Mouse (Mus musculus): ENCODE results near the gene Stum.
A peak's percentile ranks its signal among the peaks of the same experiment; 100 is the strongest.

The Stum gene

GRCm38 (mm10) chr1:180428101-180428712 is 55.1 kb downstream of the Stum start:
- DNase-seq: peak; percentile 67

DNA sequence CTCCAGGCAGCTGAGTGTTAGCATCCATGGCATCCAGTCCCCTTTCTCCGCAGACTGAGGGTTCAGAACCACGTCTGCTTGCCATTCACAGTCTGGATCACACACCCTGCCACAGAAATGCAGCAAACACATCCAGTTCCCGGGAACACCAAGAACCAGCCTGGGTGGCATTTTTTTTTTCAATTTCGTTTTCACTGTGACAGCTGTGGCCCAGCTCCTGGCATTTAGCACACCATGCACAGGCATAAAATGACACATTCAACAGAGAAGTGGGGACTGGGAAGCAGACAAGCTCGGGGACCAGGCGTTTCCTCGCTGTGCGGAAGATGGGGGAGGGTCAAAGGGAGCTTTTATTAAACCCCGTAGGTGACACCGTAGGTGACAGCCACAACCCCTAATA is 55.6 kb downstream of the Stum start:
- DNase-seq: peak; percentile 73

DNA sequence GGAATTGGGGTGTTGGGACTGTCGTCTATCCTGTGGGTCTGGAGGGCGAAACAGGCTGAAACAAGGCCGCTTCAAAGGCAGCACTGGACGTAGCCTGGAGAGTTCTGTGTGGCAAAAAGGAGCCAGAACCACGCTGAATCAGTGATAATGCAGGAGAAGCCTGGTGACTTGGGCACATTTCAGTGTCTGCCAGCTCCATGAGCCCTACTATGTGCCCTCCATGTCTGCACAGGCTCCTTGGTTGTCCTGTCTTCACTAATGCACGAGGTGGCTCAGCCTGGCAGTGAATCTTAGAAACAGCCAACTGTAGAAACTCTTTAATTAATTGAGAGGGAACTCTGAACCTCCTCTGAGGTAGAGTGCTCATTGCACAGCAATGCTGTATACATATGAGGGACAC is 56.9 kb downstream of the Stum start:
- no peak for DNase-seq

- no peak for DNase-seq
Measured at GRCm38 (mm10) chr1:180423931-180424330, 59.4 kb downstream of the Stum start.

GRCm38 (mm10) chr1:180423008-180423639 is 60.2 kb downstream of the Stum start:
- no peak for DNase-seq

GRCm38 (mm10) chr1:180422076-180422828 is 61.1 kb downstream of the Stum start:
- DNase-seq: peak; percentile 73

GRCm38 (mm10) chr1:180421165-180421909 is 62.0 kb downstream of the Stum start:
- no peak for DNase-seq

- peak; percentile 50 for DNase-seq
Measured at GRCm38 (mm10) chr1:180420496-180421164, 62.7 kb downstream of the Stum start.

DNA sequence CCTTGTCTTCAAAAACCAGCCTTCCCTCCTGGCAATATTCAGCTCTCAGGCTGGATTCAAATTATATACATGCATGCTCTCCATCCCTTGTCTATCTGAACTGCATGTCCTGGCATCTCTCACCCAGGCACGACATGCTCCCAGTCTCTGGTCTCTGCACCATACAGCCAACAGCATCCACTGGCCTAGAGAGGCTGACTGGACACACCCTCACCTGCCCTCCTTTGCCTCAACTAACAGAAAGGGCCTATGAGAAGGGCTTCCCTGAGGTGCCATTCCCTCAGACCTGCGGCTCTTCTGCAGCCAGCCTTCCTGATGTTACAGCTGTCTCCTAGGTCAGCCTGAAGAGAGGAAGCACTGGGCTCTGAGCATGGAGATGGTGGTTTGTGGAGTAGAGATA is 64.2 kb downstream of the Stum start:
- DNase-seq: no peak

GRCm38 (mm10) chr1:180417118-180417517 is 66.2 kb downstream of the Stum start:
- DNase-seq: no peak

- DNase-seq: no peak
Measured at GRCm38 (mm10) chr1:180415836-180416235, 67.5 kb downstream of the Stum start.

GRCm38 (mm10) chr1:180415064-180415463 is 68.2 kb downstream of the Stum start:
- no peak for DNase-seq

- no peak for DNase-seq
Measured at GRCm38 (mm10) chr1:180410306-180410705, 73.0 kb downstream of the Stum start.

- DNase-seq: no peak
Measured at GRCm38 (mm10) chr1:180409771-180410170, 73.5 kb downstream of the Stum start.

DNA sequence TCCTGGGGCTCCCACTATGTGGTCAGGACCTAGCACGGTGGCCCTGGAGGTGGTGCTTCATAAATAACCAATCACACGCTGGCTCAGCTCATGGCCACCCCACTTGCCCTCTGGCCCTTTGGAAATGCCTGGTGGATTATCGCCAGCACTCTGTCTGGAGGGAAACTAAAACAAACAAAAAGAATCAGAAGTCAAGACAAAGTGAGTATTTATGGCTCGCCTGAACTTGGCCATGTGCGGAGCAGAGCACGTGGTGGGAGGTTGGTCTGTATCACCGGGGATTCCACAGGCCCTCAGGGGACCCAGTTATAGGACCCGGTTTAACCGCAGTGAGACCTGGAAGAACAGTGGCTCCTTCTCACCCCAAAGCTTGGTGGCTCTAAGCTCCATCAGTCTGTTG is 74.5 kb downstream of the Stum start:
- no peak for DNase-seq

- no peak for DNase-seq
Measured at GRCm38 (mm10) chr1:180407727-180408719, 75.3 kb downstream of the Stum start.

DNA sequence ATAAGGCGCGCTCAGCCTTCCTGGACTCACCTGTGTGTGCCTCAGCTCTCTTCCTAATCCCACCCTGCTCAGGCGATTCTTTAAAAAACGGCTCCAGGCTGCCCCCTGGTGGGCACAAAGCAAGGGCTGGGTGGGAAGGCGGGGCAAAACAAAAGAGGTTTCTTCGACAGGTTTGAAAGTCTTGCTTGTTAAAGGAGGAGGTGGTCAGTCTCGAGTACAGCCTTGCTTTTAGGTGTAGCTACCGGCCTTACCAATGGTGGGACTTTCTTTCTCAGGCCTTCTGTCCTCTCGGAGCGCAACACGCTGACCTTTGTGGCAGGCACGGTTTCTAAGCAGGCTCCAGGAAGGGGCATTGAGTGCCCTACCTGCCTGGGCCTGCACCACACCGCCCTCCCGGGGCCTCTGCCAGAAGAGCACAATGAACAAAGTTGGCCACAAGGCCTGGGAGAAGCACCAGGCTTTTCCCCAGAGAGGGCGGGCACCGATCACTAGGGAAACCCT is 76.1 kb downstream of the Stum start:
- DNase-seq: no peak

- DNase-seq: no peak
Measured at GRCm38 (mm10) chr1:180406336-180407035, 76.8 kb downstream of the Stum start.

DNA sequence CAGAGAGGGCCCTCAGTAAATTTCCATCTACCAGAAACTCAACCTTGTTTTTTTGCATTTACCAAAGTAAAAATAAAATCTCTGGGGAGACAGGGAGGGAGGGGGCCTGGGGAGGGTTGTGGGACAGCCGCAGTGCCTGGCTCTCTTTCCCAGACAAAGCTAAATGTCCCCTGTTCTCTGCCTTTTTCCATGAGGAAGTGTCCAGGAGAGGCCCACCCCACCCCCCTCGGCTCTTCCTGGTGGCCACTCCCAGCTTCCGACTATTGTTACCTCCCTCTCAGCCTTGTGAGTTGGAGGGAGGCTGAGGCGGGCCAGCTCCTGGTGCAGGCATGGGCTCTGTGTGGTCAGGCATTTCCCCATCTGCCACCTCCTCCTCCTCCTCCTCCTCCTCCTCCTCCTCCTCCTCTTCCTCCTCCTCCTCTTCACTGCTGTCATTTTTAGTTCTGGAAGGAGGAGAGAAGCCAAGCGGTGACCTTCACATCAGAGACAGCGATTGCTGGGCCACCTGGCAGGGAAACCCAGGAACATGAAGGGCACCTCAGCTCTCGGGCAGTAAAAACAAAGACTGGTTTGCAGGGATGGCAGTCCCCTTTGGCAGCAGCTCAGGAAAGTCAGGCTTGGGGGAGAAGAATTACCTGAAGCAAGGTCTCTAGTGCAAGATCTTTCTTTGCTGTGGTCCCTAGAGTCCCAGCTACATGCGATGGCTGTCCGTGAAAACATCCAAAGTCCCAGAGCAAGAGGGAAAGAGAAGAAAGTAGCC is 77.5 kb downstream of the Stum start:
- no peak for DNase-seq

- DNase-seq: no peak
Measured at GRCm38 (mm10) chr1:180404706-180405105, 78.6 kb downstream of the Stum start.
